Mouse (Mus musculus): Measurements from ENCODE around the gene Spsb3. TPM values are rescaled to one million over a fixed set of nuclear protein-coding genes. Genes with fewer than 3 reads are reported as not detected.

Gene Spsb3
- polyA plus RNA-seq, 1 experiment = 161 TPM

DNA sequence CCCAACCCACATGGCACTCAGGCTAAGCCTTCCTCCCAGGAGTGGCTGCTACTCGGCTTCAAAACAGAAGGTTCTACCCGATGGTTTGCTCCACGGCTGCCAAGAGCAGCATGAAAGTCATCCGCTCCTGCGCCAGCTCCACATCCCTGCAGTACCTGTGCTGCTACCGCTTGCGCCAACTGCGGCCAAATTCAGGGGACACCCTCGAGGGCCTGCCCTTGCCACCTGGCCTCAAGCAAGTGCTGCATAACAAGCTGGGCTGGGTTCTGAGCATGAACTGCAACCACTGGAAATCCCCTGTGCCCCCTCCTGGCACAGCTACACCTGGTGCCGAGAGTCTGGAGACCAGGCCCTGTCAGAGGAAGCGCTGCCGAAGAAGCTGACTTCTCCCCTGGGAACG, 4.9 kb downstream of the Spsb3 start:
- Histone ChIP-seq H3K27me3 (ENCODE audit: control insufficient read depth, insufficient read depth, low read length) (no peaks in the 10 kb centered on the region), H3K4me3 (ENCODE audit: control insufficient read depth, low read depth, low read length) (no peak overlapping the region), H3K36me3 (ENCODE audit: control insufficient read depth, insufficient read depth, low read length) (peaks cover 2% of the 10 kb centered on the region), H3K27ac (ENCODE audit: control insufficient read depth, insufficient read depth, low read depth, low read length) (no peak overlapping the region), H3K4me1 (ENCODE audit: control insufficient read depth, insufficient read depth, low read length) (peaks cover 21% of the 10 kb centered on the region)
- TF ChIP-seq CTCF (IDR thresholded peaks at IDR 0.05; ENCODE audit: control insufficient read depth, insufficient read depth, insufficient replicate concordance, low read depth, low read length) = no peak
- no peak for TF ChIP-seq POLR2A (IDR thresholded peaks at IDR 0.05; ENCODE audit: control insufficient read depth, low read depth, low read length)

DNA sequence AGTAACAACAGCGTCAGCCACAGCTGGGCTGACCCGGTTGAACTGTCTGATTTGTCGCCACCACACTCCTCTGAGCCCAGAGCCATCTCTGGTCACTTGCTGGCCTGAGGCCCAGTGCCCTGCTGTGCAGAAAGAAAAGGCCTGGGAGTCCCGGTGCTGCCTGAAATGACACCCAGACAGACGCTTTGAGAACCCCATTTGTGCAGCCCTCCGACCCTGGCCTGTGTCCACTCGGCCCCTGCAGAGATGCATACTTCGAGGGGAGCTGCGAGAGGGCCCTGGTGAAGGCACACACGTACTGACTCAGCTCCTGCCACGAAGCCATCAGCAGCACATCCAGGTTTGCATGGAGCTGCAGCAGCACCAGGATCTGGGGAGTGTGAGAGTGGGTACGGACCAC, 6.3 kb downstream of the Spsb3 start:
- peaks cover 2% of the 10 kb centered on the region for H3K36me3 ChIP-seq (ENCODE audit: control insufficient read depth, insufficient read depth, low read length)
- no peak overlapping the region for H3K4me3 ChIP-seq (ENCODE audit: control insufficient read depth, low read depth, low read length)
- no peaks in the 10 kb centered on the region for H3K27me3 ChIP-seq (ENCODE audit: control insufficient read depth, insufficient read depth, low read length)
- TF ChIP-seq CTCF (IDR thresholded peaks at IDR 0.05; ENCODE audit: control insufficient read depth, insufficient read depth, insufficient replicate concordance, low read depth, low read length) = no peak
- no peak for TF ChIP-seq POLR2A (IDR thresholded peaks at IDR 0.05; ENCODE audit: control insufficient read depth, low read depth, low read length)
- H3K4me1 ChIP-seq (ENCODE audit: control insufficient read depth, insufficient read depth, low read length) = peaks cover 20% of the 10 kb centered on the region
- H3K27ac ChIP-seq (ENCODE audit: control insufficient read depth, insufficient read depth, low read depth, low read length) = no peak overlapping the region

DNA sequence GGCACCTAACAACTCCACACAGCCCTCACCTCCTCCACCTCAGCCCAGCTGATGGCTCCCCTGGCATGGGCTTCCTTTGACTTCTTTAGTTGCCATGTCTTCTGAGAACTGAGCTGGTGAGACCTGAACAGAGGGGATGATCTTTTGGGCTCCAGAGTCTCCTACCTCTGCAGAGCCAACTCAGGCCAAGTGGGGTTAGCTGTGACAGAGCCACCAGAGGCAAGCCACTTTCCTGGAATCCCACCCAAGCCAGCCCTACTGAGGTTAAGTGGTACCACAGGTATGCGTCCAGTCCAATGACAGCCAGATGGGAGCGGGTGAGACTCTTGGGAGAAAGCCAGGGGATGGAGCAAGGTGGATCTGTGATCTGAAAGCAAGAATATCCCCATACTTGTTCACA, 6.8 kb downstream of the Spsb3 start:
- Histone ChIP-seq H3K4me1 (ENCODE audit: control insufficient read depth, insufficient read depth, low read length) (peaks cover 20% of the 10 kb centered on the region), H3K4me3 (ENCODE audit: control insufficient read depth, low read depth, low read length) (no peak overlapping the region), H3K36me3 (ENCODE audit: control insufficient read depth, insufficient read depth, low read length) (peaks cover 2% of the 10 kb centered on the region; the same call in 1 of the 2 replicates), H3K27me3 (ENCODE audit: control insufficient read depth, insufficient read depth, low read length) (no peaks in the 10 kb centered on the region), H3K27ac (ENCODE audit: control insufficient read depth, insufficient read depth, low read depth, low read length) (no peak overlapping the region)
- TF ChIP-seq POLR2A (IDR thresholded peaks at IDR 0.05; ENCODE audit: control insufficient read depth, low read depth, low read length) = no peak
- no peak for TF ChIP-seq CTCF (IDR thresholded peaks at IDR 0.05; ENCODE audit: control insufficient read depth, insufficient read depth, insufficient replicate concordance, low read depth, low read length)

DNA sequence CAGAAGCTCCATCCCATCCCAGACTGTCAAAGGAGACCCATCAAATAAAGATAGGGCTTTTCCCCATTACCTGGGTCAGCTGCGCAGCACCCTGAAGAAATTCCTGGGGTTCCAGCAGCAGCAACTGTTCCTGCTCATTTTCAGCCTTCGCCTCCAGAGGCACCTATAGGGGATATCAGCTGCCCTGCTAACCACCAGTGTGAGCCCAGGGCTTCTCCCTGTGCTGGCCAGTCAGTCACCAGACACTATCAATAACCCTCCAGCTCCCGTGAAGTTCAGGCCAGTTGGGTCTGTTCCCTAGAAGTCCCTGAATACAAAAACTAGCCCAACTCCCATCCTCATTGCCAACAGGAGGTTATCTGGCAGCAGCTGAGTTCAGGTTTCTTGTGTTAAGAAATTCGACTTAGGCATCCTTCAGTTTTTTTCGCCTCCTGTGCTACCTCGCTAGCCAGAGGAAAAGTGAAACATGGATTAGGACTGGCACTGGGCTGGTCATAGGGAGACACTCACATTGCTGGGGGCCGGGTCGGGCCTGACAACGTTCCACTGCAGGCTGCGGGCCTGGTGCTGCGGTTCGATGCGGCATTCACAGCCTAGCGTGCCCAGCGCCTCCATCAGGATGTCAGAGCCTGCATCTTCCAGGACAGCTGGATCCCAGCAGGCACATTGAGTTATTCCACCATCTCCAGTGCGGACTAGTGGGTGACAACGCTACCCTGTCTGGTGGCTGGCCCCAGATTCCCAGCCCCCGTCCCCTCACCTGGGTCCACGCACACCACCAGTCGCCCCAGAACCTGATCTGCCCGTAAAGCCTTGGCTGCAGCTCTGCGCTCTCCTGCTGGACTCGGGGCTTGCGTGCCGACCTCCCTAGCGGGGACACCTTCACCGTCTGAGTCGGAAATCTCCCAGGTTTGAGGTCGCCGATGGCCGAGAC, 7.9 kb downstream of the Spsb3 start:
- Histone ChIP-seq H3K4me3 (ENCODE audit: control insufficient read depth, low read depth, low read length) (peak overlapping the region; percentile 91), H3K4me1 (ENCODE audit: control insufficient read depth, insufficient read depth, low read length) (peaks cover 20% of the 10 kb centered on the region), H3K27me3 (ENCODE audit: control insufficient read depth, insufficient read depth, low read length) (no peaks in the 10 kb centered on the region), H3K36me3 (ENCODE audit: control insufficient read depth, insufficient read depth, low read length) (peaks cover 2% of the 10 kb centered on the region; the same call in 1 of the 2 replicates), H3K27ac (ENCODE audit: control insufficient read depth, insufficient read depth, low read depth, low read length) (peak overlapping the region; percentile 41)
- TF ChIP-seq CTCF (IDR thresholded peaks at IDR 0.05; ENCODE audit: control insufficient read depth, insufficient read depth, insufficient replicate concordance, low read depth, low read length) = no peak
- TF ChIP-seq POLR2A (IDR thresholded peaks at IDR 0.05; ENCODE audit: control insufficient read depth, low read depth, low read length) = no peak

DNA sequence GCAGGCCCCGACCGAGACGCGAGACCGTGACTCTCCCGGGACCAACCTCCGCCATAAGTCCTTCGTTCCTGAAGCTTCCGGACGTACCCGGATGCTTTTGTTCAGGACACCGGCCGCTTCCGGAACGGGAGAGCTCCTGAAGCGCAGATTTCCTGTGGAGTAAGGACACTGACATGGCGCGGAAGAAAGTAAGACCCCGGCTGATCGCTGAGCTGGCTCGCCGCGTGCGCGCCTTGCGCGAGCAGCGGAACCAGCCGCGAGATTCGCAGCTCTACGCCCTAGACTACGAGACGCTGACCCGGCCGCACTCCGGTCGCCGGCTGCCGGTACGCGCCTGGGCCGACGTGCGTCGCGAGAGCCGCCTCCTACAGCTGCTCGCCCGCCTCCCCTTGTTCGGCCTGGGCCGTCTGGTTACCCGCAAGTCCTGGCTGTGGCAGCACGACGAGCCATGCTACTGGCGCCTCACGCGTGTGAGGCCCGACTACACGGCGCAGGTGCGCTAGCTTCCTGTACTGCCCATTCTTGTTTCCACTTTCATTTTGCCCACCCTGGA, 8.6 kb downstream of the Spsb3 start, which contains the start of the genes Eme2 and Mrps34:
Gene Eme2 (minus strand): TSS at position 93 of the 553 bp plus-strand sequence.
Gene Mrps34 (plus strand): TSS at position 122 of the 553 bp plus-strand sequence.
- Histone ChIP-seq H3K4me3 (ENCODE audit: control insufficient read depth, low read depth, low read length) (peak within 1 kb of the TSS; percentile 91), H3K36me3 (ENCODE audit: control insufficient read depth, insufficient read depth, low read length) (peaks cover 2% of the 10 kb centered on the region; the same call in 1 of the 2 replicates), H3K27me3 (ENCODE audit: control insufficient read depth, insufficient read depth, low read length) (no peaks in the 10 kb centered on the region), H3K27ac (ENCODE audit: control insufficient read depth, insufficient read depth, low read depth, low read length) (peak within 1 kb of the TSS; percentile 41), H3K4me1 (ENCODE audit: control insufficient read depth, insufficient read depth, low read length) (peaks cover 20% of the 10 kb centered on the region)
- TF ChIP-seq CTCF (IDR thresholded peaks at IDR 0.05; ENCODE audit: control insufficient read depth, insufficient read depth, insufficient replicate concordance, low read depth, low read length) (no peak), POLR2A (IDR thresholded peaks at IDR 0.05; ENCODE audit: control insufficient read depth, low read depth, low read length) (peak; percentile 58)

DNA sequence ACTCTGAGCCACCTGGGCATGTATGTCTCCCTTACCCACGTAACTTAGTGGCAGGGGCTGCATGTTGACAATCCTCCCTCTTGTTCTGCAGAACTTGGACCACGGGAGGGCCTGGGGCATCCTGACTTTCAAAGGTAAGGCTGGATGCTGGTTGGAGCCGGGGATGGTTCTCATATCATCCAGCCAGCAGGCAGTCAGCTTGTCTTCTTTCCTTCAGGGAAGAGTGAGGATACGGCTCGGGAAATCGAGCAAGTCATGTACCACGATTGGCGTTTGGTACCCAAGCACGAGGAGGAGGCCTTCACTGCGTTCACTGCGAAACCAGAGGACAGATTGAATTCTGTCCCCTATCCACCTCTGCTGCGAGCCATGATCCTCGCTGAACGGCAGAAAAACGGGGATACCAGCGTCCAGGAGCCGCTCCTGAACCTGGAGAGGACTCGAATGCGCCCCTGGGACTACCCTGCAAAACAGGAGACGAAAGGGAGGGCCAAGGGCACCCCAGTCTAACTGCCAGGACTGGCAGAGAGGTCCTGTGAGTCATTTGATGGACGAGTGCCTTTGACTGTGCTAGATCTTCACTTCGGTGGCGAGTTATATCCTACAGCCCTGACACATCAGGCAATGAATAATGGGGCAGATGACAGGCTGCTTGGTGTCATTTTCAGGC, 9.3 kb downstream of the Spsb3 start:
- H3K36me3 ChIP-seq (ENCODE audit: control insufficient read depth, insufficient read depth, low read length) = peaks cover 2% of the 10 kb centered on the region; the same call in 1 of the 2 replicates

More for the DNA sequence above, 9.3 kb downstream of the Spsb3 start:
- peaks cover 20% of the 10 kb centered on the region for H3K4me1 ChIP-seq (ENCODE audit: control insufficient read depth, insufficient read depth, low read length)
- peak overlapping the region; percentile 41 for H3K27ac ChIP-seq (ENCODE audit: control insufficient read depth, insufficient read depth, low read depth, low read length)
- no peaks in the 10 kb centered on the region for H3K27me3 ChIP-seq (ENCODE audit: control insufficient read depth, insufficient read depth, low read length)
- TF ChIP-seq CTCF (IDR thresholded peaks at IDR 0.05; ENCODE audit: control insufficient read depth, insufficient read depth, insufficient replicate concordance, low read depth, low read length) (no peak), POLR2A (IDR thresholded peaks at IDR 0.05; ENCODE audit: control insufficient read depth, low read depth, low read length) (no peak)
- H3K4me3 ChIP-seq (ENCODE audit: control insufficient read depth, low read depth, low read length) = peak overlapping the region; percentile 91

Measured in testis, adult 2 months (tissue).